Mouse (Mus musculus) kidney, adult 2 months (tissue): ENCODE measurements around the gene A630089N07Rik.

Experiments used
- CTCF ChIP-seq: fragments of 200-500 bp; conservative IDR thresholded peaks from 2 replicates; pipeline ENCODE4 v1.5.1; 2011; ENCODE audit warnings: low read depth, mild to moderate bottlenecking, control low read depth, low read length, moderate library complexity, mixed read lengths; ENCODE audit not compliant: insufficient read depth, insufficient read length
- POLR2A ChIP-seq: fragments of 200-500 bp; IDR thresholded peaks from one replicate; pipeline ENCODE4 v1.6.1; 2011; ENCODE audit warnings: low read depth, low read length, control low read depth

DNA sequence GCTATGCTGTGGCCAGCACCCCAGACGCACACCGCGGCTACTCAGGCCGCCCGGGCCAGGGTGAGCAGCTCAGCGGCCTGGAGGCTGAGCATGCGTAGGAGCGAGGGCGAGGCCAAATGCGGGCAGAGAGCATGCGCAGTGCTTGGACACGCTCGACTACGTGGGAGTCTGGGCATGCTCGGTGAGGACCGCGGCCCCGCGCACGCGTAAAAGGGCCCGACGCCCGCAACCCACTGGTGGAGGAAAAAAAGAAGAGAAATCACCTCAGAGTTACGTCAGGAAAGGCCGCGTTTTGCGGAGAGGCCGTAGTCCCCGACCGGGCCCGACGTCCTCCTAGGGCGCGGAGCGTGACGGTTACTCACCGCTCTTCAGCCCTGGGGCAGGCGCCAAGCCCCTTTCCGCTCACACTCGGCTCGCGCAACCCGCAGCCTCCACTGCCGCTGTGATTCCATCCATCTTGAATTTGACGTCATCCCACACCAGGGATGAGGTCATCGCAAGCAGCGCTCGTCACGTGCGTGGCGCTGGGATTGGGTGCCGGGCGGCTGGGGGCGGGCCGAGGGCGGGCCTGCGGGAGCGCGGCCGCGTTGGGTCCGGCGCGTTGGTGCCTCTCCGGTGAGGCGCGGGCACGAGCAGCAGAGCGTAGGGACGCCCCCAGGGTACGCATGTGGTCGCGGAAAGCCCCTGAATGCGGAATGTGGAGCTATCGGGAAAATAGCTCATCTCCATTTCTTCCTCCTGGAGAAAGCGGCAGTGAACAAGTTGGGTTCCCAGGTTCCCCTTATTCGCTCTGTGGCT lies 119.9 kb downstream of the A630089N07Rik start, which contains the start of the genes C2cd2 and Zbtb21:
- TF ChIP-seq CTCF, result no peak
- TF ChIP-seq POLR2A, result peak; percentile 70
